Mouse (Mus musculus) stomach, embryonic 14.5 days (tissue): ENCODE data around the gene Vti1a. TPM values are rescaled to one million over a fixed set of nuclear protein-coding genes. Genes with fewer than 3 reads are reported as not detected.
A peak's percentile ranks its signal among the peaks of the same experiment; 100 is the strongest.

Experiments used
- ATAC-seq: fragments of 200-750 bp; cut with Nextera tagmentation; 2 replicates; pipeline ENCODE4 v1.8.0; 2017; ENCODE audit warnings: low read depth, moderate TSS enrichment; ENCODE audit not compliant: insufficient number of reproducible peaks, insufficient read depth, low FRiP score
- H3K27ac ChIP-seq: fragments of 300-500 bp; sonication (generic); 2 replicates; pipeline ENCODE4 v1.5.1; 2014; ENCODE audit warnings: mild to moderate bottlenecking, low read length, moderate library complexity, mixed read lengths
- H3K27me3 ChIP-seq: fragments of 300-500 bp; sonication (generic); 2 replicates; pipeline ENCODE4 v1.6.1; 2014; ENCODE audit warnings: low read length, control low read depth, mixed read lengths; ENCODE audit not compliant: control insufficient read depth, insufficient read depth
- H3K36me3 ChIP-seq: fragments of 300-500 bp; sonication (generic); 2 replicates; pipeline ENCODE4 v1.6.1; 2014; ENCODE audit warnings: mild to moderate bottlenecking, control low read depth, low read length, moderate library complexity, mixed read lengths; ENCODE audit not compliant: control insufficient read depth, insufficient read depth
- H3K4me1 ChIP-seq: fragments of 300-500 bp; sonication (generic); 2 replicates; pipeline ENCODE4 v1.6.1; 2014; ENCODE audit warnings: low read length, control low read depth, mixed read lengths; ENCODE audit not compliant: control insufficient read depth, insufficient read depth
- H3K4me2 ChIP-seq: fragments of 300-500 bp; sonication (generic); replicated peaks from 2 replicates; pipeline ENCODE4 v1.6.1; 2014; ENCODE audit warnings: low read depth, low read length, control low read depth
- H3K4me3 ChIP-seq: fragments of 300-500 bp; sonication (generic); 2 replicates; pipeline ENCODE4 v1.5.1; 2014; ENCODE audit warnings: low read depth, low read length, control low read depth
- H3K9ac ChIP-seq: fragments of 300-500 bp; sonication (generic); replicated peaks from 2 replicates; pipeline ENCODE4 v1.6.1; 2014; ENCODE audit warnings: low read depth, mild to moderate bottlenecking, control low read depth, low read length, moderate library complexity, mixed read lengths
- H3K9me3 ChIP-seq: fragments of 300-500 bp; sonication (generic); 2 replicates; pipeline ENCODE4 v1.6.1; 2016; ENCODE audit warnings: low read depth, low read length, control low read depth; ENCODE audit not compliant: control insufficient read depth
- WGBS: fragments of 180-500 bp; shearing (Covaris S2); extraction: QIAGEN DNeasy Blood & Tissue Kit; methylation state at CpG from one replicate; pipeline ENCODE4 v1.1.7; 2014; 5-methylcytosine and 5-hydroxymethylcytosine counted together
- polyA plus RNA-seq: library from polyadenylated mRNA; unstranded; fragments of >200 nt; fragmentation: Nextera tagmentation; extraction: Ambion mirVana; gene quantifications from 2 replicates; pipeline ENCODE4 v1.2.1, GENCODE M21; 2014

Gene Vti1a
- polyA plus RNA-seq, 1 experiment from 2014 or later, result 27.2 TPM

DNA sequence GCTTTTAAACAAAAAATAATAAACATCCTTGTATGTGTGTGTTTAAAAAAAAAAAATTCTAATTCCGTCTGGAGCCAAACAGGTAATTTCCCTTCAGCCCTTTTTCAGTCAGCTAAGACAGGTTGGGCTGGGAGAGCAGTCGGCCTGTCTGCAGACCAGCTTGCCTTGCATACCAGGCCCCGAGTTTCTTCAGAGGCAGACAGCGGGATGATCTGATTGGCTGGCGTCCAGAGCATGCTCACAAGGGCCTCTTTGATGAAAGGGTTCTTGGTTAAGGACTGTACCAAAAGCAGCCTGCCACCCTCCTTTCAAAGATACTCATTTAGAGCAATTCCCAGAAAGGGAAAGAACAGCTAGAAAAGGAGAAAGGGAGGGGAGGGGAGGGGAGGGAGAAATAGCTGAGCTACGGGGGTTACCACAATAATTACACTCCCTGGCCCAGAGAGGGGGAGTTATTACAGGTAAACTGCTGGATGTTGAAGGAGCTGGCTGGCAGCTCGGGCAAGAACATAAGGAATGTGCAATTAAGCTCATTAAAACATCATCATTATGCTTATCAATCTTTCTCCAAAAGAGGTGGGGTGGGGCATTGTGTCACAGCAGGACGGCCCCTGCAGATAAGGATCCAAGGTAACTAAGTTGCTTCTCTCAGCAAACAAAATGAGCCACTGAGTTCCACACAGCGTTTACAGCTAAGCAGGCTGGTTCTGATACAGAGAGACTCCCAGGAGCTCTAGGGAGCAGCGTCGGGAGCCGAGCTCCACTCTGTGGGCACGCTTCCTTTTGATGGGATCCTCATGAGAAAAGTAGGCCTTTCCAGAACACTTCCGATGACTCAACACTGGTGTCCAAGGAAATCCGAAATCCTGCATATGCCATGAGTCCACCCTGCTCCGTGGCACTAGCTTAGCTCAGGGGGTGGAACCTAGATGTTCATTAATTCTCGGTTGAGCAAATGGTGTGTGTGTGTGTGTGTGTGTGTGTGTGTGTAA, 262.3 kb downstream of the Vti1a start:
- H3K4me2 ChIP-seq, result no peak overlapping the region
- peak overlapping the region; percentile 2; the same call in 1 of the 2 replicates for H3K27ac ChIP-seq
- H3K4me1 ChIP-seq, result peaks cover 14% of the 10 kb centered on the region
- 0 out of 2 replicates have a peak, but pooled peaks have one; percentile 57 for ATAC-seq
- H3K36me3 ChIP-seq, result no peaks in the 10 kb centered on the region
- H3K9me3 ChIP-seq, result no peaks in the 10 kb centered on the region
- H3K27me3 ChIP-seq, result no peaks in the 10 kb centered on the region
- H3K4me3 ChIP-seq, result no peak overlapping the region
- no peak overlapping the region for H3K9ac ChIP-seq
- 43% methylated on average over 17 of the region's 17 CpGs for WGBS

DNA sequence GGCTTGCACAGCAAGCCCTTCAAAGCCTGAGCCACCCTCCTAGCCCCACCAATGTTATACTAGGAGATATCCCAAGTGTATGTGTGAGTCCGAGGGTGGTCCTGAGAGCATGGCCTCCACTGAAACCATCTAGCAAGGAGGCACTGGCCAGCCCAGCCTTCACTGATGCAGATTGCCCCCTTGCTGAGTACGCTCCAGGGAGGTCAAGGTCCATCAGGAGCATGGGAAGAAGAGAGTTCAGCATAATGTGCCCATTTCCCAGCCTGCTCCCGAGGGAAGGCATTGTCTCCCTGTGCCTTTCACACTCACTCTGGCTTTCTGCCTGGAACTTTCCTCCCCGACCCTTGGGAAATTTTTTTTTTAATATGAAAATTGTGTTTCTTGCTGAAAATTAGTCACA, 263.2 kb downstream of the Vti1a start:
- Histone ChIP-seq H3K9ac (no peak overlapping the region), H3K4me1 (peaks cover 14% of the 10 kb centered on the region), H3K36me3 (no peaks in the 10 kb centered on the region), H3K9me3 (no peaks in the 10 kb centered on the region), H3K27ac (no peak overlapping the region), H3K4me3 (no peak overlapping the region), H3K27me3 (no peaks in the 10 kb centered on the region), H3K4me2 (no peak overlapping the region)
- 91% methylated on average over 4 of the region's 4 CpGs for WGBS
- no peak for ATAC-seq

DNA sequence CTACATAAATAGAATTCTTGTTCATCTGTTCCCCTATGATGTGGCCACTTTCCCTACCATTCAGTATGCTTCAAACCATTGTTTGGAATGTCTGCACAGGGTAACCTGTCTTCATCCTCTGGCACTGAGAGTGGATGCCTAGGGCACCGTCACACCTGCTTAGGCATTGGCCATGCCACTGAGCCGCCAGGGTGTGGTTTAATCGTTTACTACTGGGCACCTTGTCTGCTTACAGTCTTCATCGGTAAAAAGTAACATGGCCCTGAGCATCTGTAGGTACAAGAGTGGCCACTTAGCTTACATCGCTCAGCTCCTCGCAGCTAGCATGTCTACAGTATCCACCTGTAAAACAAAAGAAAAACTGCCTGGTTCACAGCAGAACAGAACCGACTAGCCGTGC, 264.1 kb downstream of the Vti1a start:
- 92% methylated on average over 8 of the region's 8 CpGs for WGBS
- Histone ChIP-seq H3K27ac (no peak overlapping the region), H3K4me2 (no peak overlapping the region), H3K9ac (no peak overlapping the region), H3K27me3 (no peaks in the 10 kb centered on the region), H3K36me3 (no peaks in the 10 kb centered on the region), H3K4me3 (no peak overlapping the region), H3K9me3 (no peaks in the 10 kb centered on the region), H3K4me1 (peaks cover 14% of the 10 kb centered on the region)
- ATAC-seq, result no peak

DNA sequence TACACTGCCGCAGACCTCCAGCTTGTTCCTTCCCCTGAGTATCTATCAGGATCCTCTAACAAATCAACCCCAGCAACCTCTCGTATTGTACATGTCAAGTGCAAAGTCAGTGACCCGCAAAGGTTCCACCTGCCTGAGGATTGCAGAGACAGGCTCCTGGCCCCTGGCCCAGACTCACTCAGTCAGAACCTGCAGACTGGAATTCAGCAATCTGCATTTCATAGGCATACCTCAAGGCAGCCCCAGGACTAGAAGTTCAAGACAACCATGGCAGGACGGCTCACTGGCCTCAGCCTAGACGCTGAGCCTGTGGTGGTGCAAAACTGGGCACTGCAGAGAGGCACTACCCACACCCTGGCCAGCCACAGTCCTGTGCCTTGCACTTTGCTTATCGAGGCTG, 264.6 kb downstream of the Vti1a start:
- no peak overlapping the region for H3K4me2 ChIP-seq
- no peaks in the 10 kb centered on the region for H3K27me3 ChIP-seq
- no peaks in the 10 kb centered on the region for H3K36me3 ChIP-seq
- H3K27ac ChIP-seq, result no peak overlapping the region
- no peaks in the 10 kb centered on the region for H3K9me3 ChIP-seq
- ATAC-seq, result no peak
- peaks cover 14% of the 10 kb centered on the region for H3K4me1 ChIP-seq
- H3K4me3 ChIP-seq, result no peak overlapping the region
- WGBS, result 78% methylated on average over 6 of the region's 6 CpGs
- H3K9ac ChIP-seq, result no peak overlapping the region

DNA sequence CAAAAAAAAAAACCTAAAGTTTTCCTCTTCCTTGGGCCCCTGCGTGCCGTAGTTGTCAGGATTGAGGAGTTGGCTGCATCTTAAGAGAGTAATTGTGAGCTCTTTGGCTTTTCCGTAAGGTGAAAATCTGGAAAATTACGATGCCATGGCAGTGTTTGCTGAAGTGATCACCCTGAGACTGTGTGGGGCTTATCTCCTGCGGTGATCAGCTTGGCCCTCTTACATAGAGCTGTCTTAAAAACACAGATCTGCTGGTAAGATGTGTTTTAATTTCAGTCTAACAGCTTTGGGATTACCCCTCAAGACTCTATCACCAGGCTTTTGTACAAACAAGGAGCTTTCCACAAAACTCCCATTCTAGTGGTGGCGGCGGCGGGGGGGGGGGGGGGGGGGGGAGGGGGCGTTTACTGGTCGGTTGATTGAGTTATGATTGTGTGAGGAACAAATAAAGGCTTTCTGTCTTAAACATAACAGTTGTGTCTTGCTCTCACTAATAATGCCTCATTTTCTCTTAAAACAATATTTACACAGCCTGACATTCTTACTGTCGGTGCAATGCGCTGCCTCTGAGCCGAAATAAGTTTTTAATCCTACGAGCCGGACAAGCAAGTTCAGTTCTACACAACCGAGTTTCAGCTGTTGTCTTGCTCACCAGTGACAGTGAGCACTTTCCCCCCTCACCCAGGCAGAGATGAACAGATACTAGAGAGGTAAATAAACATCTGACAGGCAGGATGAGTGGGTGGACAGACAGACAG, 267.0 kb downstream of the Vti1a start:
- H3K4me2 ChIP-seq, result no peak overlapping the region
- peak overlapping the region; percentile 21; the same call in 1 of the 2 replicates for H3K27ac ChIP-seq
- no peak overlapping the region for H3K9ac ChIP-seq
- 19% methylated on average over 13 of the region's 16 CpGs for WGBS
- no peak; the same call in 1 of the 2 replicates for ATAC-seq
- H3K27me3 ChIP-seq, result no peaks in the 10 kb centered on the region
- peaks cover 12% of the 10 kb centered on the region for H3K4me1 ChIP-seq
- no peaks in the 10 kb centered on the region for H3K36me3 ChIP-seq
- H3K9me3 ChIP-seq, result no peaks in the 10 kb centered on the region
- no peak overlapping the region for H3K4me3 ChIP-seq

DNA sequence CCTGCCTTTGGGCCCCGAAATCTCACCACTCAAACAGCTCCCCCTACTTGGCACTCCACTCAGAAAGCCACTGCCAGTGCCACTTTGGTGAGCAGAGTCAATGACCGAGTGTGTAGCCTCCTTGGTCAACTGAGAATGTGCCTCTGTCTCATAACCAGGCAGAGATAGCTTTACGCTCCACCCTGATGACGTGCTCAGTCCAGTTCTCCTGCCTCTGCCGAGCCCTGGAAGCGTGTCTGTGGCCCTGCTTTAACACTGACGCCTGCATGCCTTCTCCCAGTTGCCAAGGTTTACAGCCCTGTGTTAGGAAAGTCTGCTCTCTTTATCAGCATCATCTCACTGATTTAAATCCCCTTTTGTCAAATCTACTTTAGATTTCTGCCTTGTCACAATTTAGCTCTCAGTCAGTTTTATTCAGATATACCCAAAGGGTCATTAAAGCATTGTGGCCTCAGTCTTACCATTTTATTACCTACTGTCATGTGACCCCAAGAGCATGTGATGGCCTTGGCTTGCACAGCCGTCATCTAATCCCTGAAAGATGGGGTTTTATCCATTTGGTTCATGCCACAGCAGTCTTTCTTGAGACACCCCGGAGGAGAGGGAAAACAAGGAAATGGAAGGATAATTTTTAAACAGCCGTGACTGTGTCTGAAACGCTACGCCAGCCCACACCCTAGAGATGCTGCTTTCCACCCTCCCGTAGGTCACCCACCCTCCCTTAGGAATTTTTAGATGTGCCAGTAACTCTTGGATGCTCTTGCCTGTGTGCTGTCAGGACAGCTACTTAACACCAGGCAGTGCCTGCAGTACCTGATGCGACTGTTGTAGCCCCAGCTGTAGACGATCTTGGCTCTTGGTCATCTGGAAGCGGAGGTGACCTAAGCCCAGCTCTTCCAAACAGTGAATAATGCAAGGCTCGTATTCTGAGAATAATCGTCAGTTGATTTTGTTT, 269.5 kb downstream of the Vti1a start:
- Histone ChIP-seq H3K9ac (no peak overlapping the region), H3K4me2 (no peak overlapping the region), H3K27me3 (no peaks in the 10 kb centered on the region), H3K36me3 (no peaks in the 10 kb centered on the region), H3K4me3 (no peak overlapping the region), H3K9me3 (no peaks in the 10 kb centered on the region), H3K27ac (no peak overlapping the region), H3K4me1 (peaks cover 10% of the 10 kb centered on the region; the same call in 1 of the 2 replicates)
- 56% methylated on average over 18 of the region's 18 CpGs for WGBS
- ATAC-seq, result no peak

DNA sequence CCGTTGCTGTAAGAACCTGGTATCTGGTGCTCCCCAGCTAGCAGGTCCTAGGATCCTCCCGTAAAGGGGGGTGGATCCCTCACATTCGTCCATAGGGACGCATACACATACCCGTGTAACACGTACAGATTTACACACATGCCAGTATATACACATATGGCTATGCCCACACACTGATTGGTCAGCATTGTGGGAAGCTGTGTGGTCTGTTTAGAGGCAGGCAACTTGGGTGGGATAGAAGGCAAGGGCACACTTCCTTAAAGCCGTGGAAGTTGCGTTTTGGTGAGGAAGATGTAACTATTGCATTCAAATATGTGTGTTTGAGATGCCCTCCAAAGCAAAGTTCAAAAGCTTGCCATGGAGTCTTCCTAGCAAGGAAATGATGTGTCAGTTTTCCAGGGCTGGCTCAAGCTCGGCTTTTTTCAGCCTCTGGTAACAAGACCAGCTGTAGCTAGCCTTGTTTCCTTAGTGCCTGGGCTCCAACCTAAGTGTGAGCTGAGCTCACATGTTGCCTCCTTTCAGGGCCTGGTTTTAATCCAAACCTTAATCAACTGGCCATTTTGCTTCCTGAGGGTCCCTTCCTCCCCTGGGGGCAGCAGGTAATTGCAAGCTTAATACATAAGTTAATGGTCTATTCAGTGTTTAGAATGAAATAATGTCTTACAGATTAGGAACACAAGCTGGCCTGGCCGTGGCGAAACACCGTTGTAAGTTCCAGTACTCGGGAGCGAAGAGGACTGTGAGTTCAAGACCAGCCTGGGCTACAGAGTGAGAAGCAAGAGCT, 271.7 kb downstream of the Vti1a start:
- no peak for ATAC-seq
- Histone ChIP-seq H3K4me2 (no peak overlapping the region), H3K4me1 (peaks cover 11% of the 10 kb centered on the region), H3K9me3 (no peaks in the 10 kb centered on the region), H3K9ac (no peak overlapping the region), H3K27ac (no peak overlapping the region), H3K4me3 (no peak overlapping the region), H3K27me3 (no peaks in the 10 kb centered on the region), H3K36me3 (no peaks in the 10 kb centered on the region)
- WGBS, result 80% methylated on average over 14 of the region's 14 CpGs
